Mouse (Mus musculus) heart, adult 2 months (tissue): Measurements from ENCODE around the gene Camk1d. TPM values are rescaled to one million over a fixed set of nuclear protein-coding genes. Genes with fewer than 3 reads are reported as not detected.
A peak's percentile ranks its signal among the peaks of the same experiment; 100 is the strongest.

Experiments
- DNase-seq, 2 experiments: peaks; one replicate each; pipeline ENCODE4 v3.0.0; 2021
- H3K27ac ChIP-seq: fragments of 200-600 bp; 2 replicates; pipeline ENCODE4 v1.8.1; 2022
- H3K27me3 ChIP-seq: fragments of 200-500 bp; 2 replicates; pipeline ENCODE4 v1.6.1; 2012; ENCODE audit warnings: mild to moderate bottlenecking, low read length, inconsistent platforms, mixed read lengths; ENCODE audit not compliant: control insufficient read depth, insufficient read depth
- H3K36me3 ChIP-seq: fragments of 200-500 bp; 2 replicates; pipeline ENCODE4 v1.6.1; 2012; ENCODE audit warnings: low read length, inconsistent platforms; ENCODE audit not compliant: control insufficient read depth, insufficient read depth
- H3K4me1 ChIP-seq: fragments of 200-500 bp; 2 replicates; pipeline ENCODE4 v1.6.1; 2011; ENCODE audit warnings: low read length; ENCODE audit not compliant: control insufficient read depth, insufficient read depth
- H3K4me3 ChIP-seq: fragments of 200-600 bp; 2 replicates; pipeline ENCODE4 v1.8.1; 2022
- H3K79me2 ChIP-seq: fragments of 200-500 bp; replicated peaks from 2 replicates; pipeline ENCODE4 v1.6.1; 2012; ENCODE audit warnings: mild to moderate bottlenecking, inconsistent platforms, low read length, moderate library complexity, mixed read lengths; ENCODE audit not compliant: control insufficient read depth, insufficient read depth
- H3K9ac ChIP-seq: fragments of 200-500 bp; 2 replicates; pipeline ENCODE4 v1.6.1; 2012; ENCODE audit warnings: low read depth, mild to moderate bottlenecking, control low read depth, inconsistent platforms, low read length, mixed read lengths
- CTCF ChIP-seq: fragments of 200-600 bp; IDR thresholded peaks from 2 replicates; pipeline ENCODE4 v1.8.1; 2022; ENCODE audit warnings: antibody characterized with exemption, mild to moderate bottlenecking, moderate library complexity
- EP300 ChIP-seq: fragments of 200-500 bp; IDR thresholded peaks from 2 replicates; pipeline ENCODE4 v1.6.1; 2011; ENCODE audit warnings: low read depth, low read length, control low read depth; ENCODE audit not compliant: insufficient read depth
- POLR2A ChIP-seq: fragments of 200-500 bp; IDR thresholded peaks from 2 replicates; pipeline ENCODE4 v1.6.1; 2011; ENCODE audit warnings: mild to moderate bottlenecking, low read depth, low read length, control low read depth; ENCODE audit not compliant: insufficient read depth
- WGBS: fragments of 180-500 bp; shearing (Covaris S2); methylation state at CpG from one replicate; pipeline ENCODE4 v1.1.7; 2018; 5-methylcytosine and 5-hydroxymethylcytosine counted together
- intact Hi-C: fragments of 180-260 bp; cut with DNase I; formaldehyde crosslinking; loops from one replicate; pipeline ENCODE4 v1.15.1; 2025
- polyA plus RNA-seq: library from polyadenylated mRNA; depleted of rRNA; stranded (reverse); fragments of >200 nt; gene quantifications from 2 replicates; pipeline ENCODE4 v1.2.3, GENCODE M21; 2012
- total RNA-seq, 2 experiments: library from RNA; stranded (reverse); gene quantifications; 2 replicates each; pipeline ENCODE4 v1.2.3; 2021

Gene Camk1d
- total and polyA plus RNA-seq, 3 experiments = 2.5 to 4.9 (median 4.3) TPM

- Histone ChIP-seq H3K27ac (no peak overlapping the region), H3K4me1 (no peaks in the 10 kb centered on the region), H3K27me3 (0 out of 2 replicates have a peak, but pooled peaks cover under 1% of the 10 kb centered on the region), H3K79me2 (no peaks in the 10 kb centered on the region), H3K4me3 (no peak overlapping the region), H3K36me3 (no peaks in the 10 kb centered on the region), H3K9ac (no peak overlapping the region)
- no peak for DNase-seq
- no peak for TF ChIP-seq EP300
- WGBS = 81% methylated on average over 9 of the region's 9 CpGs
- intact Hi-C loops = no loop called here
These were observed 369.0 kb downstream of the Camk1d start for GRCm38 (mm10) chr2:5345344-5345743.

- no peak for DNase-seq
- 75% methylated on average over 12 of the region's 12 CpGs for WGBS
- no peak overlapping the region for H3K9ac ChIP-seq
- no peaks in the 10 kb centered on the region; the same call in 1 of the 2 replicates for H3K4me1 ChIP-seq
- H3K36me3 ChIP-seq = no peaks in the 10 kb centered on the region
- H3K79me2 ChIP-seq = no peaks in the 10 kb centered on the region
- intact Hi-C loops = no loop called here
- TF ChIP-seq POLR2A = no peak
- no peak for TF ChIP-seq CTCF
- no peak for TF ChIP-seq EP300
- no peak overlapping the region for H3K4me3 ChIP-seq
- H3K27ac ChIP-seq = no peak overlapping the region
- H3K27me3 ChIP-seq = no peaks in the 10 kb centered on the region
These were observed 386.6 kb downstream of the Camk1d start for GRCm38 (mm10) chr2:5327533-5328250.

- WGBS = 59% methylated on average over 3 of the region's 3 CpGs
- H3K79me2 ChIP-seq = no peaks in the 10 kb centered on the region
- TF ChIP-seq POLR2A = no peak
- TF ChIP-seq CTCF = no peak
- intact Hi-C loops = no loop called here
- H3K9ac ChIP-seq = no peak overlapping the region
- H3K27me3 ChIP-seq = no peaks in the 10 kb centered on the region
- DNase-seq = peak in 1 of 2 experiments; percentile 3
- no peaks in the 10 kb centered on the region; the same call in 1 of the 2 replicates for H3K4me1 ChIP-seq
- no peaks in the 10 kb centered on the region for H3K36me3 ChIP-seq
- H3K4me3 ChIP-seq = no peak overlapping the region
- no peak overlapping the region for H3K27ac ChIP-seq
These were observed 389.5 kb downstream of the Camk1d start for GRCm38 (mm10) chr2:5324806-5325205.

GRCm38 (mm10) chr2:5321660-5322295, 392.5 kb downstream of the Camk1d start:
- Histone ChIP-seq H3K9ac (no peak overlapping the region), H3K4me3 (no peak overlapping the region), H3K4me1 (no peaks in the 10 kb centered on the region; the same call in 1 of the 2 replicates), H3K27ac (no peak overlapping the region), H3K27me3 (no peaks in the 10 kb centered on the region), H3K36me3 (no peaks in the 10 kb centered on the region), H3K79me2 (no peaks in the 10 kb centered on the region)
- DNase-seq = no peak
- 77% methylated on average over 8 of the region's 8 CpGs for WGBS
- intact Hi-C loops = no loop called here
- TF ChIP-seq CTCF = no peak
- no peak for TF ChIP-seq POLR2A
- no peak for TF ChIP-seq EP300

- no peak overlapping the region for H3K9ac ChIP-seq
- WGBS = 82% methylated on average over 3 of the region's 3 CpGs
- H3K4me3 ChIP-seq = no peak overlapping the region
- intact Hi-C loops = no loop called here
- H3K27me3 ChIP-seq = no peaks in the 10 kb centered on the region
- H3K27ac ChIP-seq = no peak overlapping the region
- no peak for DNase-seq
- no peak for TF ChIP-seq CTCF
- TF ChIP-seq EP300 = no peak
- no peaks in the 10 kb centered on the region for H3K36me3 ChIP-seq
- no peaks in the 10 kb centered on the region for H3K79me2 ChIP-seq
- no peaks in the 10 kb centered on the region for H3K4me1 ChIP-seq
These were observed 395.2 kb downstream of the Camk1d start for GRCm38 (mm10) chr2:5319138-5319537.

GRCm38 (mm10) chr2:5316763-5317162, 397.6 kb downstream of the Camk1d start:
- DNase-seq = no peak
- intact Hi-C loops = no loop called here

More at GRCm38 (mm10) chr2:5316763-5317162, 397.6 kb downstream of the Camk1d start:
- H3K9ac ChIP-seq = no peak overlapping the region
- no peaks in the 10 kb centered on the region for H3K36me3 ChIP-seq
- H3K79me2 ChIP-seq = no peaks in the 10 kb centered on the region
- TF ChIP-seq EP300 (no peak), POLR2A (no peak), CTCF (no peak)
- no peaks in the 10 kb centered on the region for H3K4me1 ChIP-seq
- H3K27ac ChIP-seq = no peak overlapping the region
- H3K4me3 ChIP-seq = no peak overlapping the region
- 78% methylated on average over 5 of the region's 5 CpGs for WGBS
- H3K27me3 ChIP-seq = no peaks in the 10 kb centered on the region
